Mouse (Mus musculus): ENCODE results near the gene Atp2b1.

Atp2b1 gene

DNA sequence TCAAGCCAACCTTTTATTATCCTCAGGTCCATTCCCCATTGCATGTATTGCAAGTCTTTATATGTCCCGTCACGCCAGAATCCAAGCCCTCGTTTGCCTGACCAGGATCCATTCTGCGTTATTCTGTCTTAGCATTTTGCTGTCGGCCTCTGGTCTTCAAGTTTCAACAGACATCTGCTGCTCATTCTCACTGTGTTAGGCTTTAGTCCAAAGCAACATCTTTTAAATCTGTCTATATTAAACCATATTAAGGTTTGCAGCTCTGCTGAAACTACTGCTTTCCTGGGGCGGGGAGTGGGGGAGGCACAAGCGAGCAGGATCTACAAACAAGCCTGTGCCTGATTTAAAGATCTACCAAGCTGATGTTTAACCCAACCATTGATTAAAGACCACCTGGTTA is 115.6 kb downstream of the Atp2b1 start:
- no peak for DNase-seq (ENCODE audit: extremely low spot score)

DNA sequence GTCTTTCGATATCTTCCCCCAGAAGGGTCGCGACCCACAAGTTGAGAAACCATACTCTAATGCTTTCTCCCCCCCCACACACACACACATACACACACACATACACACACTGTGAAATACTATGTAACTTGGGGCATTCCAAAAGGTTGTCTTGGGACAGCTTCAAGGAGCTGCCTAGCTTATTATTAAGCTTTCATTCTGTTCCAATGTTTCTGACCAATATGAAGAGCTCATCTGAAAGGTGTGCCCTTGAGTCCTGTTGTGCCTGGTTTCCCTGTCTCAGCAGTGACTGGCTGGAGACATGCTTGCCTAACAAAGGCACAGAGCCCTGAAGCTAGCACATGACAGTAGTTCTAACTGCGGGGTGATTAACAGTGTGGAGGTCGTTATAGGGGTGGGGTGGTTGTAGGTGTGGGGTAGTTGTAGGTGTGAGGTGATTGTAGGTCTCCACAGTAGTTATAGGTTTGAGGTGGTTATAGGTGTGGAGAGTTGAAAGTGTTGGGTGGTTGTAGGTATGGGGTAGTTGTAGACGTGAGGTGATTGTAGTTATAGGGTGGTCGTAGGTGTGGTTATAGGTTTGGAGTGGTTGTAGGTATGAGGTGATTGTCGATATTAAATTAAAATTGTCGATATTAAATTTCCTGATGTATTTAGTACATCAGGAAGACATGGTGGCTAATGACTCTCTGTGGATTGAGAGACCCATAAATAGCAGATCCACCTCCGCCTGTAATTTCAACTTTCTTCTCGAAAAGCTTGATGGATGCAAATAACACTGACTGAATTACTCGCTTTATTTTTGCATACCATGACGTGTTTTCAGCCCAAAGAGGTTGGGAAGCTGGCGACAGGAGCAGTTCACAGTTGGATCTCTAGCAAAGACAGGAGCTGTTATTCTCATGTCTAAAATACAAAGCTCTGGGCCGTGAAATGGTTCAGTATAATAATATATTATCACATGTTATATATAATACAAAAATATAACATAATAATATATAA is 119.9 kb downstream of the Atp2b1 start:
- no peak for DNase-seq (ENCODE audit: extremely low spot score)

DNA sequence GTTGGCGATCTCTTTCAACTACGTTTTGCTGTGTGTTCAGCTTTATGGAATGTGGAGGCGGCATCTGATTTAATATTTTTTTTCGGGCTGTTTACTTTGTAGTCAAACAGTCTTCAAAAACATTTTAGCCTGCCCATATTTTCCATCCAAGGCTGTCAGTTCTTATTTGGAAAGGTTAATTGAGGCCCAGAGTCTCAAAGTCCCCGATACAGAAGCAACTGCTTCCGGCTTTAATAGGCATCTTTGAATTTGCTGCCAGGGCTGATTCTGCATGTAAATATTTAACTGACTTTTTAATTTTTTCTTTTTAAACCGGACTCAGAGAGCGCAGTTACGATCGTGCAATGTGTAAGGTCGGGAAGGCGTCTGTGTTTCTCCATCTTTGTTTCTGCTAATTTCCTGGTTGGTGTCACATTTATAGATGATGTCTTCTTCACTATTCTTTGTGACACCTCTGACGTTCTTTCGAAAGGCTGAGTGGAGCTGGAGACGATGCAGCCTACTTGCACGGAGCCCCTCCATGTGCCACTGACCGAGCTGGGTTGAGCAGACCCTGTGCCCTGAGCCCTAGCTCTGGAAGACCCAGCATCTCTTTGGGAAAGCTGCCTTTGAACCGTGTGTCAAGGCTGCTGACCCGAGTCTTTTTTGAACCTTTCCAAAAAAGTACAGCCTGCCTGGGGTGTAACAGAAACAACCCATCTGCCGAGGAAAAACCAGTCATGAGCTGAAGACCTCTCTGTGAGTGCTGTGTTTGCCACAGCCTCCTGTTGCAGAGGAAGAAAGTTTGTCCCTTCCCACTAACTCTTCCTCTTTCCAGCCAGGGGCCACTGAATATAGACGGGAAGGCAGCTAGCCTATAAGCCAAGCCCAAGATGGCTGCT is 123.2 kb downstream of the Atp2b1 start:
- no peak for DNase-seq (ENCODE audit: extremely low spot score)

DNA sequence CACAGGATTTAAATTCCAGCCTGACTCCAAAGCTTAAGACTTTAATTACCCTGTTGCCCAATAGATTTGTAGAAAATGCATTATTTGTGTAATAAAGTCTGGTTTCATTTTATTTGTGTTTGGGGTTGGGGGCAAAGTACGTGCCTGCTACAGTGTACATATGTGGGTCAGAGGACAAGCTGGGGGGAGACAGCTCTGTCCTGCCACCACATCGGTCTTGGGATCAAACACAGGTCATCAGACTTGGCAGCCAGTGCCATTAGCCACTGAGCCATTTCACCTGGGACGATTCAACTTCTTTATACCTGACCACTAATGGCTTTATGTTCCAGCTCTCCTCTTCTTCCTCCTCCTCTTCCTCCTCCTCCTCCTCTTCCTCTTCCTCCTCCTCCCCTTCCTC is 124.7 kb downstream of the Atp2b1 start:
- DNase-seq (ENCODE audit: extremely low spot score) = no peak

DNA sequence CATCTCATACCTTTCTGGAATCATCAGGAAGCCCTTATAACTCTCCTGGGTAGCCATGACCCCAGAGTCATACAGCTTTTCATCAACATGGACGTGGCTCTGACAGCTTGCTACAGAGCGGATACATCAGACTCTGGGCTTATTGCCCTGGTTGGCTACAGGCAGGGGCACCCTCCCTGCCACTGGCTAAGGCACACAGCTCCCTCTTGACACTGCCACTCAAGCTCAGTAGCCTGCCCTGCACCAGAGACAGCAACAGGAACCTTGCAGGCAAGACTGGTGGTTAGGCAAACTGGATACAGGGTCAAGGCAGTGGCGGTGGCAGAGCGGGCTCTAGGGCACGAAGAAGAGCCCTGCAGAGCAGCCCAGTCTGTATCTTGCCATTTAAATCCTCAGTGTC is 126.0 kb downstream of the Atp2b1 start:
- DNase-seq (ENCODE audit: extremely low spot score) = no peak

DNA sequence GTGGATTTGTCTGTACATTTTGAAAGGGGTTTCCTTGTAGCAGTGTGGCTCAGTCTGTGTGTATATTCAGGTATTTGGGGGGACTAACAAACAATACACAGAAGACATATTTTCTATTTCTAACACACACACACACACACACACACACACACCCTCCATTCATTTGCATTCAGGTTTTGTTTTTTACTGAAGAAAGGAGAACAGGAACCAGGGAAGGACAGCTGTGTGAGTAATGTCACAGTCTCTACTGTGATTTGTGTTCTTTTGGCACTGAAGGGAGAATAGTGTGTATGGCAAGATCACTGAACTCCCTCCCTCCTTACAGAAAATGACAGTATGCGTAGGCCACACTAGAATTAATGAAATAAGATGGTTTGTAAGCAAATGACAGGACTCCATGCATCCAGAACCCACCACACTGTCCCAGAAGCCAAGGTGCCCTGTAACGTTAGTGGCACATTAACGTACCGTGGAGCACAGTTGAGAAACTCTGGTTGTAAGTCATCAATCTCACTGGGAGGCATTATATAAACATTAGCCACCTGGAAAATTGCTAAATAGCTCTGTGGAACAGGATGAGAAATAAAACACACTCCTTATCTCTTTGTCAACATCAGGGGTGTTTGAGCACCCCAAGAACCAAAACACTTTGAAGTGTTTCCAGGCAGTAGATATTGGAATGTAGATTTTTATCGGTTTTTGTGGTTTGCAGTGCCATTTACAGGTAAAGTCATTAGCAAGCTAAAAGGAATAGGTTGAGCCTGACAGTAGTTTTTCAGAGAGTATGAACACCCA is 132.7 kb downstream of the Atp2b1 start:
- no peak for DNase-seq (ENCODE audit: extremely low spot score)

DNA sequence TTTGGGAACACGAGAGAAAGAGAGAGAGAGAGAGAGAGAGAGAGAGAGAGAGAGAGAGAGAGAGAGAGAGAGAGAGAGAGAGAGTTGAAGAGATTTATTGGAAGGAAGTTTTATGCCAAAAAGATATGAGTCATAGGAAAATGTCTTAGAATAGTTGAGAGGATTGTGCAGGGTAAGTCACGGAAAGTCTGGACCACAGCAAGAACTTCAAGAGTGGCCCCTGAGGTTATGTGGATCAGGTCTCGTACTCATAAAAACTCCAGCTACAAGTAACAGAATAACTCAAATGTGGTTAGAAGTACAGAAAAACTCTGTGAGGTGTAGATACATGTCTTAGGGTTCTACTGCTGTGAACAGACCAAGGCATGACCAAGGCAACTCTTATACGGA is 133.3 kb downstream of the Atp2b1 start:
- DNase-seq (ENCODE audit: extremely low spot score) = no peak

DNA sequence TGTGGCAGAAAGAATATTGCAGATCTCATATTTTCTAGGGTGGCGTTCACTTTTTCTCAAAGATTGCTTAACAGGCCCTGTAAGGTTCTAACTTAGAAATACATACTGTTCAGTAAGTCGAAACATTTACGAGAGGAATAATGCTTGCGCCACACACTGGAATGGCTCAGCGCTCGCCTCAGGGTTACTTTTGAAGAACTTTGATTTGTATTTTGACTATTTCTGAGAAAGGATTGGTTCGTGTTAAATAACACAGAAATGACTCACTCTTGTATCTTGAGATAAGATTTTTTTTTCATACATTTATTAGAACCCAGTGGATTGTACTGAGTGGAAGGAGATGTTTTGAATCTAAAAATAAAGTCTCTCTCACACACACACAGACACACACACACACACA is 135.9 kb downstream of the Atp2b1 start:
- no peak for DNase-seq (ENCODE audit: extremely low spot score)

DNA sequence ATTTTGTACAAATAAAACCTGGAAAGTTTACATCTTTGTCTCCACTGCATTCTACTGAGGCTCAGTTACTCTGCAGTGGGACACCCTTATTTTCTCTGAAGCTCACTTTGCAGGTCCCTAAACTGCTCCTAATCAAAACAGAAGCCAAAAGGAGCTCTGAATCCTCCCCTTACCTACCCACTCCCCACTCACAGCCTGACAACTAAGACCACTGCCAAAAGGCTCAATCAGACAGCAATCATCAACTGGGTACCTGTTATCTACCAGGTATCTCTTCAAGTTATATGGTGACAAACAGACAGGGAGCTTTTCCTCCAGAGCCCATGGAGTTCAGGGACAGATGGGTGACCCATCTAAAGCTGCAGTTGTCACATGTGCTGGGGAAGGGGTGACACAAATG is 138.9 kb downstream of the Atp2b1 start:
- no peak for DNase-seq (ENCODE audit: extremely low spot score)

DNA sequence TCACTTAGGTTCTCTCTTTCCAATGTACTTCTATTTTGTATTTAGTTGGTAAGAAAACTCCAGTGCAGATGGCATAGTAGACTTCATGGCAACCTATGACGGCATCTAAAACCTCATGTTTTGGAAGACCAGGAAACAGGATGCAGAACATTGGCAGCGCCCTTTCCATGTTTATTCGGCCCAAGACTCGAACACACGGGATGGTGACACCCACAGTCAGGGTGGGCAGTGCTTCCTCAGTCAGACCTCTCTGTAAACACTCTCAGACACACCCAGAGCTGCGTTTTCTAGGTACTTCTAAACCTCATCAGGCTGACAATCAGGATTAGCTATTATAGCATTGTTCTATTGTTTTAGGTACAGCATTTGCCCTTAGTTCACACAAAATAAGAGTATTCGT is 146.4 kb downstream of the Atp2b1 start:
- no peak for DNase-seq (ENCODE audit: extremely low spot score)

DNA sequence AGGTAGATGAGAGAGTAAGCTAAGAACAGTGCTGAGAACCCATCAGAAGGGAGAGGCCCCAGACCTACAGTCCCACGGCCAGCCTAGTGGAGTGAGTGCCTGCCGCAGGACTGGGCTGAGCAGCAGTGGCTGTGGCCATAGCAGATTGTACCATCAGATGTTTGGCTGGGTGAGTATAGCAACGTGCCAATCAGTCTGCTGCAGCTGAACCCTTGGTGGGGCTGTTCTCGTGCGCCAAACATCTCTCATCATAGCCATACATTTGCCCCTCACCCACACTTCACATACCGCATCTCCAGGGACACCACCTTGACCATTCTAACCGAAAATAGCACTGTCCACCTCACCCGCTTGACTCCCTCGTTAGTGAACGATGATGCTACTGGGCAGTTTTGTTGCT is 147.2 kb downstream of the Atp2b1 start:
- DNase-seq (ENCODE audit: extremely low spot score) = no peak

DNA sequence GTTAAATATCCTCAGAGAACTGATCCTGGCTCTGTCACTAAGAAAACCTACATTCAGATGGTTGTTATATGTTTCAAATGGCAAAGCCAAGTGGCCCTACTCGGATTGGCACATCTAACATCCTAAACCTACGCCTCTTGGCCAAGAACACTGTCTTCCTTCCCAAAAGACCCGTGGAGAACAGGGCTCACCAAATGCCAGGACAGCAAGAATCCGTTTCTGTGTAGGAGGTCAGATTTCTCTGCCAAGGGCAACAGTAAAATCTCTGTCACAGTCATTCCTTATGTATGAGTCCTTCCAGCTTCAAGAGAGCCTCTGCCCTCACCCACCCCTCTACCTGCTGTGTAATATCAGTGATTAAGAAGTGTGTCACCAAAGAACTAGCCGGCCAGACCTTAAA is 148.3 kb downstream of the Atp2b1 start:
- no peak for DNase-seq (ENCODE audit: extremely low spot score)

All from embryo, embryonic 9.5 days (tissue).